Mouse (Mus musculus) stomach, embryonic 16.5 days (tissue): ENCODE data around the gene Neurl3. TPM values are rescaled to one million over a fixed set of nuclear protein-coding genes. Genes with fewer than 3 reads are reported as not detected.

Source experiments
- ATAC-seq: fragments of 200-750 bp; cut with Nextera tagmentation; 2 replicates; pipeline ENCODE4 v1.8.0; 2017; ENCODE audit warnings: moderate number of reproducible peaks, moderate TSS enrichment; ENCODE audit not compliant: insufficient read depth, low FRiP score
- H3K27ac ChIP-seq: fragments of 300-500 bp; sonication (generic); 2 replicates; pipeline ENCODE4 v1.5.1; 2014; ENCODE audit warnings: low read length
- H3K27me3 ChIP-seq: fragments of 300-500 bp; sonication (generic); 2 replicates; pipeline ENCODE4 v1.6.1; 2014; ENCODE audit warnings: low read length, control low read depth, mixed read lengths; ENCODE audit not compliant: control insufficient read depth, insufficient read depth
- H3K36me3 ChIP-seq: fragments of 300-500 bp; sonication (generic); 2 replicates; pipeline ENCODE4 v1.6.1; 2014; ENCODE audit warnings: low read length; ENCODE audit not compliant: control insufficient read depth, insufficient read depth
- H3K4me1 ChIP-seq: fragments of 300-500 bp; sonication (generic); 2 replicates; pipeline ENCODE4 v1.6.1; 2014; ENCODE audit warnings: low read length, control low read depth, mixed read lengths; ENCODE audit not compliant: control insufficient read depth, insufficient read depth
- H3K4me2 ChIP-seq: fragments of 300-500 bp; sonication (generic); 2 replicates; pipeline ENCODE4 v1.6.1; 2014; ENCODE audit warnings: low read depth, low read length, mixed read lengths
- H3K4me3 ChIP-seq: fragments of 300-500 bp; sonication (generic); replicated peaks from 2 replicates; pipeline ENCODE4 v1.5.1; 2014; ENCODE audit warnings: mild to moderate bottlenecking, low read length
- H3K9ac ChIP-seq: fragments of 300-500 bp; sonication (generic); 2 replicates; pipeline ENCODE4 v1.6.1; 2014; ENCODE audit warnings: low read length
- H3K9me3 ChIP-seq: fragments of 300-500 bp; sonication (generic); replicated peaks from 2 replicates; pipeline ENCODE4 v1.6.1; 2016; ENCODE audit warnings: low read length, control low read depth; ENCODE audit not compliant: control insufficient read depth
- WGBS: fragments of 180-500 bp; shearing (Covaris S2); extraction: QIAGEN DNeasy Blood & Tissue Kit; methylation state at CpG from one replicate; pipeline ENCODE4 v1.1.7; 2014; 5-methylcytosine and 5-hydroxymethylcytosine counted together
- polyA plus RNA-seq: library from polyadenylated mRNA; unstranded; fragments of >200 nt; fragmentation: Nextera tagmentation; extraction: Ambion mirVana; gene quantifications from 2 replicates; pipeline ENCODE4 v1.2.1, GENCODE M21; 2015

Gene Neurl3
- polyA plus RNA-seq, 1 experiment from 2014 or later = 19.6 TPM

GRCm38 (mm10) chr1:36243447-36244057 lies 30.9 kb downstream of the Neurl3 start:
- Histone ChIP-seq H3K4me3 (peak overlapping the region; percentile 92), H3K4me2 (peak overlapping the region; percentile 87), H3K27me3 (no peaks in the 10 kb centered on the region), H3K4me1 (peaks cover 13% of the 10 kb centered on the region), H3K36me3 (no peaks in the 10 kb centered on the region), H3K9me3 (no peaks in the 10 kb centered on the region), H3K9ac (peak overlapping the region; percentile 85), H3K27ac (peak overlapping the region; percentile 86)
- ATAC-seq = no peak
- 1% methylated on average over 21 of the region's 21 CpGs for WGBS

- Histone ChIP-seq H3K9ac (no peak overlapping the region), H3K36me3 (no peaks in the 10 kb centered on the region), H3K9me3 (no peaks in the 10 kb centered on the region), H3K27me3 (no peaks in the 10 kb centered on the region), H3K4me3 (no peak overlapping the region), H3K4me2 (no peak overlapping the region), H3K4me1 (peaks cover 13% of the 10 kb centered on the region), H3K27ac (no peak overlapping the region)
- ATAC-seq = no peak
- WGBS = 86% methylated on average over 15 of the region's 15 CpGs
Measured at GRCm38 (mm10) chr1:36241903-36242429, 32.5 kb downstream of the Neurl3 start.

- Histone ChIP-seq H3K9ac (no peak overlapping the region), H3K4me3 (no peak overlapping the region), H3K36me3 (no peaks in the 10 kb centered on the region), H3K27ac (no peak overlapping the region), H3K4me1 (peaks cover 13% of the 10 kb centered on the region), H3K27me3 (no peaks in the 10 kb centered on the region), H3K9me3 (no peaks in the 10 kb centered on the region), H3K4me2 (no peak overlapping the region)
- ATAC-seq = no peak
- WGBS = 62% methylated on average over 6 of the region's 6 CpGs
Measured at GRCm38 (mm10) chr1:36240176-36240575, 34.3 kb downstream of the Neurl3 start.

- Histone ChIP-seq H3K27me3 (no peaks in the 10 kb centered on the region), H3K36me3 (no peaks in the 10 kb centered on the region), H3K4me2 (no peak overlapping the region), H3K4me1 (peaks cover 13% of the 10 kb centered on the region), H3K9me3 (no peaks in the 10 kb centered on the region), H3K4me3 (no peak overlapping the region), H3K27ac (no peak overlapping the region), H3K9ac (no peak overlapping the region)
- no peak for ATAC-seq
- 86% methylated on average over 10 of the region's 10 CpGs for WGBS
Measured at GRCm38 (mm10) chr1:36239396-36239795, 35.1 kb downstream of the Neurl3 start.

- H3K4me1 ChIP-seq = peaks cover 3% of the 10 kb centered on the region; the same call in 1 of the 2 replicates
Measured at GRCm38 (mm10) chr1:36235855-36236254, 38.6 kb downstream of the Neurl3 start.

GRCm38 (mm10) chr1:36235057-36235639 lies 39.3 kb downstream of the Neurl3 start:
- no peak for ATAC-seq
- WGBS = 71% methylated on average over 9 of the region's 9 CpGs
- H3K27me3 ChIP-seq = no peaks in the 10 kb centered on the region

More at GRCm38 (mm10) chr1:36235855-36236254, 38.6 kb downstream of the Neurl3 start:
- Histone ChIP-seq H3K9ac (no peak overlapping the region), H3K27ac (no peak overlapping the region), H3K4me2 (no peak overlapping the region), H3K4me3 (no peak overlapping the region), H3K27me3 (no peaks in the 10 kb centered on the region), H3K36me3 (0 out of 2 replicates have a peak, but pooled peaks cover 5% of the 10 kb centered on the region), H3K9me3 (no peaks in the 10 kb centered on the region)
- WGBS = 81% methylated on average over 2 of the region's 2 CpGs
- ATAC-seq = no peak

GRCm38 (mm10) chr1:36233218-36233617 lies 41.3 kb downstream of the Neurl3 start:
- 88% methylated on average over 6 of the region's 6 CpGs for WGBS
- Histone ChIP-seq H3K4me3 (no peak overlapping the region), H3K9me3 (no peaks in the 10 kb centered on the region)

More at GRCm38 (mm10) chr1:36235057-36235639, 39.3 kb downstream of the Neurl3 start:
- Histone ChIP-seq H3K9ac (no peak overlapping the region), H3K27ac (no peak overlapping the region), H3K4me1 (no peaks in the 10 kb centered on the region), H3K4me3 (no peak overlapping the region), H3K9me3 (no peaks in the 10 kb centered on the region), H3K4me2 (no peak overlapping the region), H3K36me3 (0 out of 2 replicates have a peak, but pooled peaks cover 5% of the 10 kb centered on the region)

GRCm38 (mm10) chr1:36230919-36231705 lies 43.4 kb downstream of the Neurl3 start:
- H3K27me3 ChIP-seq = no peaks in the 10 kb centered on the region
- H3K4me3 ChIP-seq = no peak overlapping the region
- H3K36me3 ChIP-seq = 0 out of 2 replicates have a peak, but pooled peaks cover 5% of the 10 kb centered on the region
- H3K27ac ChIP-seq = no peak overlapping the region
- H3K4me2 ChIP-seq = no peak overlapping the region
- H3K9ac ChIP-seq = no peak overlapping the region
- no peak for ATAC-seq
- WGBS = 82% methylated on average over 7 of the region's 7 CpGs
- no peaks in the 10 kb centered on the region for H3K9me3 ChIP-seq
- no peaks in the 10 kb centered on the region for H3K4me1 ChIP-seq

More at GRCm38 (mm10) chr1:36233218-36233617, 41.3 kb downstream of the Neurl3 start:
- Histone ChIP-seq H3K27me3 (no peaks in the 10 kb centered on the region), H3K9ac (no peak overlapping the region), H3K4me2 (no peak overlapping the region), H3K4me1 (no peaks in the 10 kb centered on the region), H3K27ac (no peak overlapping the region), H3K36me3 (0 out of 2 replicates have a peak, but pooled peaks cover 5% of the 10 kb centered on the region)
- no peak for ATAC-seq

- Histone ChIP-seq H3K36me3 (no peaks in the 10 kb centered on the region), H3K9ac (no peak overlapping the region), H3K4me1 (no peaks in the 10 kb centered on the region), H3K4me3 (no peak overlapping the region), H3K27me3 (no peaks in the 10 kb centered on the region), H3K27ac (no peak overlapping the region), H3K4me2 (no peak overlapping the region), H3K9me3 (no peaks in the 10 kb centered on the region)
- 84% methylated on average over 9 of the region's 9 CpGs for WGBS
- ATAC-seq = no peak
Measured at GRCm38 (mm10) chr1:36228461-36228860, 46.0 kb downstream of the Neurl3 start.
